Mouse (Mus musculus) forebrain, embryonic 10.5 days (tissue): ENCODE results near the gene Xlr4a. TPM values are rescaled to one million over a fixed set of nuclear protein-coding genes. Genes with fewer than 3 reads are reported as not detected.

ENCODE experiments used
- DNase-seq: peaks from one replicate; pipeline ENCODE4 v3.0.0-alpha.2; 2017; ENCODE audit warnings: low spot score; ENCODE audit errors: extremely low spot score
- H3K27ac ChIP-seq: fragments of 300-500 bp; sonication (generic); 2 replicates; pipeline ENCODE4 v1.5.1; 2016; ENCODE audit warnings: mild to moderate bottlenecking
- H3K27me3 ChIP-seq: fragments of 300-500 bp; sonication (generic); 2 replicates; pipeline ENCODE4 v1.6.1; 2016; ENCODE audit warnings: mild to moderate bottlenecking; ENCODE audit not compliant: poor library complexity, severe bottlenecking
- H3K36me3 ChIP-seq: fragments of 300-500 bp; sonication (generic); replicated peaks from 2 replicates; pipeline ENCODE4 v1.6.1; 2016; ENCODE audit warnings: mild to moderate bottlenecking, moderate library complexity
- H3K4me1 ChIP-seq: fragments of 300-500 bp; sonication (generic); 2 replicates; pipeline ENCODE4 v1.6.1; 2016
- H3K4me3 ChIP-seq: fragments of 300-500 bp; sonication (generic); 2 replicates; pipeline ENCODE4 v1.5.1; 2016; ENCODE audit warnings: mild to moderate bottlenecking, moderate library complexity
- H3K9me3 ChIP-seq: fragments of 300-500 bp; sonication (generic); 2 replicates; pipeline ENCODE4 v1.6.1; 2016; ENCODE audit warnings: mild to moderate bottlenecking, moderate library complexity
- WGBS: fragments of 180-500 bp; shearing (Covaris S2); methylation state at CpG from one replicate; pipeline ENCODE4 v1.1.7; 2016; 5-methylcytosine and 5-hydroxymethylcytosine counted together
- polyA plus RNA-seq: library from polyadenylated mRNA; unstranded; fragments of >200 nt; fragmentation: Nextera tagmentation; extraction: Ambion mirVana; gene quantifications from 2 replicates; pipeline ENCODE4 v1.2.1, GENCODE M21; 2016

Xlr4a gene
- polyA plus RNA-seq, 1 experiment from 2014 or later: 0.61 TPM

DNA sequence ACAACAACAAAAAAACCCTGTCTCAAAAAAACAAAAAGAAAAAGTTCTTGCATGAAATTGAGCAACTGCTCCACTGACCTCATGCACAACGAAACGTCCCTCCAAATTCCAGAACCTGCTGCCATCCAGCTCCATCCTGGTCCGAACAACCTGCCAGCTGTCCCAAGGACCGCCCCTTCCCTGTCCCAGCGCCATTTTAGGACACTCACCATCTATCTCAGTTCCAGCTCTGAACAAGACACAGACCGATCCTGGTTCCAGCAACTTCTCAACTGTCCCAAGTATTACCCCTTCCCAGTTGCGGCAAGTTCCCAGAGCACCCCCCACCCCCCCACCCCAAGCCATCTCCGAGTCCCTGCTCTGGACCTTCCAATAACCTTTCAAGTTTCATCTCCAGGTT is 43.4 kb downstream of the Xlr4a start:
- Histone ChIP-seq H3K36me3 (no peaks in the 10 kb centered on the region), H3K9me3 (no peaks in the 10 kb centered on the region), H3K4me1 (no peaks in the 10 kb centered on the region), H3K4me3 (no peak overlapping the region), H3K27me3 (peaks cover 20% of the 10 kb centered on the region), H3K27ac (no peak overlapping the region)
- DNase-seq: no peak
- 84% methylated on average over 8 of the region's 8 CpGs for WGBS

DNA sequence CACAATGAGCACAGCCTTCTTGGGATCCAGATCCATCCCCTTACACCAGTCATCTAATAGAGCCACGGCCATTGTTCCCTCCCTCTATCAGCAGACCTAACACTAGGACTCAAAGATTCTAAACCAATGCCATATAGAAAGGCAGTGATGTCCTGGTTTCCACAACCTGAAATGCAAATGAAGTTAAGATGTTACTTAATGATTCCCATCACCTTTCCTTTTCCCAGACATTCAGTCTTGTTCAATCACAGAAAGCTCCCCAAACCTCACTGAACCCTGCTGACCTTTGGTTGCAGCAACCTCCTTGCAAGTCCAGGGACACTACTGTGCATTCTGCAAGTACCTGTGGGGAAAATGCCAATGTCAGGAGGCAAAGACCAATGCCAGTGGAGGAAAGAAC is 45.3 kb downstream of the Xlr4a start, which contains the start of gene Pnma5:
Pnma5 (minus strand) TSS at position 101 of the 400 bp plus-strand sequence.
- H3K9me3 ChIP-seq: no peaks in the 10 kb centered on the region
- H3K4me3 ChIP-seq: no peak within 1 kb of the TSS
- H3K4me1 ChIP-seq: no peaks in the 10 kb centered on the region
- 65% methylated on average over 1 of the region's 1 CpGs for WGBS
- DNase-seq: no peak
- H3K27ac ChIP-seq: no peak within 1 kb of the TSS
- H3K36me3 ChIP-seq: no peaks in the 10 kb centered on the region
- peaks cover 20% of the 10 kb centered on the region for H3K27me3 ChIP-seq

Other genes with a start within 250 kb of the Xlr4a start
- 97.2 and 98.9 TPM in 2 replicates for gene Cetn2, start 164.1 kb downstream of the Xlr4a start, polyA plus RNA-seq
- 39.3 and 40.2 TPM in 2 replicates for gene Nsdhl, start 163.9 kb downstream of the Xlr4a start, polyA plus RNA-seq
- gene Zfp185, start 95.1 kb downstream of the Xlr4a start, polyA plus RNA-seq: 3.9 and 4.2 TPM in 2 replicates
- gene Pnma5, start 45.4 kb downstream of the Xlr4a start, polyA plus RNA-seq: 0.10 and 0.16 TPM in 2 replicates
- gene Pnma3, start 17.7 kb downstream of the Xlr4a start, polyA plus RNA-seq: 0.21 and 0.29 TPM in 2 replicates
- gene Xlr3a, start 14.6 kb upstream of the Xlr4a start, polyA plus RNA-seq: 1.8 and 3.0 TPM in 2 replicates
- 0.05 TPM in 1 of 2 replicates, not detected in the other for gene Gm14685, start 34.6 kb upstream of the Xlr4a start, polyA plus RNA-seq
- gene Xlr5b, start 66.3 kb upstream of the Xlr4a start, polyA plus RNA-seq: not detected in 2 replicates
- not detected in 2 replicates for gene DXBay18, start 67.0 kb upstream of the Xlr4a start, polyA plus RNA-seq
- not detected in 2 replicates for gene Spin2d, start 94.5 kb upstream of the Xlr4a start, polyA plus RNA-seq
- gene Xlr3b, start 109.7 kb upstream of the Xlr4a start, polyA plus RNA-seq: 8.7 and 9.1 TPM in 2 replicates
- 0.37 and 0.52 TPM in 2 replicates for gene Xlr4b, start 131.9 kb upstream of the Xlr4a start, polyA plus RNA-seq
- gene F8a, start 145.8 kb upstream of the Xlr4a start, polyA plus RNA-seq: 10.9 TPM in 2 replicates
- not detected in 2 replicates for gene Xlr4c, start 160.7 kb upstream of the Xlr4a start, polyA plus RNA-seq
- gene Xlr3c, start 182.9 kb upstream of the Xlr4a start, polyA plus RNA-seq: not detected in 2 replicates
- gene Xlr5a, start 210.5 kb upstream of the Xlr4a start, polyA plus RNA-seq: not detected in 2 replicates
- gene Xlr5c, start 210.5 kb upstream of the Xlr4a start, polyA plus RNA-seq: not detected in 2 replicates